Mouse (Mus musculus) stomach, postnatal 0 days (tissue): ENCODE data around the gene Sox30. TPM values are rescaled to one million over a fixed set of nuclear protein-coding genes. Genes with fewer than 3 reads are reported as not detected.

Experiments
- ATAC-seq: fragments of 200-750 bp; cut with Nextera tagmentation; 2 replicates; pipeline ENCODE4 v1.8.0; 2017; ENCODE audit not compliant: low FRiP score, low TSS enrichment
- DNase-seq: peaks from one replicate; pipeline ENCODE4 v3.0.0-alpha.2; 2016; ENCODE audit warnings: low spot score
- H3K27ac ChIP-seq: fragments of 300-500 bp; sonication (generic); replicated peaks from 2 replicates; pipeline ENCODE4 v1.5.1; 2014; ENCODE audit warnings: mild to moderate bottlenecking, control low read depth
- H3K27me3 ChIP-seq: fragments of 300-500 bp; sonication (generic); 2 replicates; pipeline ENCODE4 v1.6.1; 2014; ENCODE audit warnings: low read length; ENCODE audit not compliant: control insufficient read depth, insufficient read depth
- H3K36me3 ChIP-seq: fragments of 300-500 bp; sonication (generic); 2 replicates; pipeline ENCODE4 v1.6.1; 2014; ENCODE audit warnings: low read length, mixed read lengths; ENCODE audit not compliant: control insufficient read depth, insufficient read depth
- H3K4me1 ChIP-seq: fragments of 300-500 bp; sonication (generic); replicated peaks from 2 replicates; pipeline ENCODE4 v1.6.1; 2014; ENCODE audit warnings: antibody characterized with exemption; ENCODE audit not compliant: control insufficient read depth, insufficient read depth
- H3K4me2 ChIP-seq: fragments of 300-500 bp; sonication (generic); replicated peaks from 2 replicates; pipeline ENCODE4 v1.6.1; 2014; ENCODE audit warnings: low read depth, mild to moderate bottlenecking, control low read depth, moderate library complexity
- H3K4me3 ChIP-seq: fragments of 300-500 bp; sonication (generic); 2 replicates; pipeline ENCODE4 v1.5.1; 2014; ENCODE audit warnings: low read depth, low read length, control low read depth
- H3K9ac ChIP-seq: fragments of 300-500 bp; sonication (generic); 2 replicates; pipeline ENCODE4 v1.6.1; 2014; ENCODE audit warnings: mild to moderate bottlenecking, low read length, control low read depth, mixed read lengths
- H3K9me3 ChIP-seq: fragments of 300-500 bp; sonication (generic); 2 replicates; pipeline ENCODE4 v1.6.1; 2016; ENCODE audit warnings: low read length; ENCODE audit not compliant: control insufficient read depth
- CTCF ChIP-seq: IDR thresholded peaks from 2 replicates; pipeline ENCODE4 v1.5.1; 2016; ENCODE audit warnings: antibody characterized with exemption, low read depth, mild to moderate bottlenecking, moderate library complexity
- EP300 ChIP-seq: optimal IDR thresholded peaks from 2 replicates; pipeline ENCODE3; 2016; ENCODE audit warnings: antibody characterized with exemption
- WGBS: fragments of 180-500 bp; shearing (Covaris S2); extraction: QIAGEN DNeasy Blood & Tissue Kit; methylation state at CpG from one replicate; pipeline ENCODE4 v1.1.7; 2014; 5-methylcytosine and 5-hydroxymethylcytosine counted together
- polyA plus RNA-seq: library from polyadenylated mRNA; unstranded; fragments of >200 nt; fragmentation: Nextera tagmentation; extraction: Ambion mirVana; gene quantifications from 2 replicates; pipeline ENCODE4 v1.2.1, GENCODE M21; 2015

Sox30 gene
- polyA plus RNA-seq, 1 experiment from 2014 or later, result 0.17 TPM

DNA sequence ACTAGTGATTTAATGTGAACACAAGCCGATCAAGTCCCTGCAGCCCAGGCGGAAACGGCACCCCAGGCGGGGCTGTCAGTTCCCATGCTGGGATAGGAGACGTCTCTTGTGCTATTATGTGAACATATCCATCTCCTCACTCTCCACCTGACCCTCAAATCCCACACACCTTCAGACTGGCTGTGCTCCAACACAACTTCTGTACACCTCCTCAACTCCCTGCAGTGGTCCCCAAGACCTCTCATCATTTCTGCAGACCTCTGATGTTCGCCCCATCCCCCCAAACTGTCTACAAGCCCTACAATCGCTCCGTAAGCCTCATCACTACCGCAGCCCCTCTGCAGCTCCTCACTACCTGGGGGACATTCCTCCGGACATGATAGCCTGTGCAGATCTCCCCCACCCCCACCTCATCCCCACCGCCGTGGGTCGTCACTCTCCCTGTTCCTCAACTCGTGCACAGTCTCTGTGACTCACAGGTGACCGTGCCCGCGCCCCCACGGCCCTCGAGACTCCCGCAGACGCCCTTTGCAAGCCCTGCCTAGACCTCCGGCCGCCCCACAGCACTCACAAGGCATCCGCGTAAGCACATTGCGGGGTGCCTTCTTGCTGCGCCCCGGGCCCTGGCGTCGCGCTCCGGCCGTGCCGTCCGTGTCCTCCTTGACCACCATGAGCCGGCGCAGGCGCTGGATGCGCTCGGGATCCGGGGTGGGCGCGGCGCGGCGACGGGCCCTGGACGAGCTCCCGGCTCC is 36.0 kb upstream of the Sox30 start:
- Histone ChIP-seq H3K27me3 (no peaks in the 10 kb centered on the region), H3K27ac (peak overlapping the region; percentile 30; the same call in 1 of the 2 replicates), H3K4me1 (no peaks in the 10 kb centered on the region), H3K4me3 (peak overlapping the region; percentile 87), H3K9ac (peak overlapping the region; percentile 84), H3K4me2 (peak overlapping the region; percentile 97), H3K36me3 (no peaks in the 10 kb centered on the region), H3K9me3 (no peaks in the 10 kb centered on the region)
- DNase-seq (peak; percentile 43), ATAC-seq (peak; percentile 60)
- under 1% methylated on average over 47 of the region's 49 CpGs for WGBS
- TF ChIP-seq EP300, result no peak

DNA sequence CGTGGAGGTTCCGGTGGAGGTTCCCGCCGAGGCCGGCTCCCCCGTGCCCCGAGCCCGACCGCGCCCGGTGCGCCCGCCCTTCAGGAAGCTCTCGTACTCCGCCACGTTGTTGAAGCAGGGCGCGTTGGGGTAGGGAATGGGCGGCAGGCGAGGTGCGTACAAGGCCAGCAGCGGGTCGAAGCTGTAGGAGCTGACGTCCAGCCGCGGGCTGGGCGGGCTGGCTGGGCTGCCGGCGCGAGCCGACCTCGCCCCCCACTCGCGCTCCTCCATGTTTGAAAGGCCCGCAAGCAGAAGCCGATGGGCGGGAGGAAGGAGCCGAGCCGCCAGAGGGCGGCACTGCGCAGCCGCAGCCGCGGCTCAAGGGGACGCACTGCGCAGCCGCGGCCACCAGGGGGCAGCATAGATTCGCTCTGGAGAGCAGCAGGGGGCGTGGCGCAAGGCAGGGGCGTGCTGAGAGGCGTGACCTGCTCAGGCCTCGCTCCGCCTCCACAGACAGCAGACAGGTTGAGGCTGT is 35.4 kb upstream of the Sox30 start, which contains the start of gene Lsm11:
TSS of gene Lsm11 (minus strand) at position 293 of the 514 bp plus-strand sequence.
- Histone ChIP-seq H3K9ac (peak within 1 kb of the TSS; percentile 84), H3K4me1 (no peaks in the 10 kb centered on the region), H3K27me3 (no peaks in the 10 kb centered on the region), H3K9me3 (no peaks in the 10 kb centered on the region), H3K4me2 (peak within 1 kb of the TSS; percentile 97), H3K36me3 (peaks cover 2% of the 10 kb centered on the region; the same call in 1 of the 2 replicates), H3K27ac (peak within 1 kb of the TSS; percentile 30; the same call in 1 of the 2 replicates), H3K4me3 (peak within 1 kb of the TSS; percentile 87)
- under 1% methylated on average over 34 of the region's 55 CpGs for WGBS
- DNase-seq (peak; percentile 98), ATAC-seq (peak; percentile 93)
- TF ChIP-seq EP300 (no peak), CTCF (peak; percentile 100)

DNA sequence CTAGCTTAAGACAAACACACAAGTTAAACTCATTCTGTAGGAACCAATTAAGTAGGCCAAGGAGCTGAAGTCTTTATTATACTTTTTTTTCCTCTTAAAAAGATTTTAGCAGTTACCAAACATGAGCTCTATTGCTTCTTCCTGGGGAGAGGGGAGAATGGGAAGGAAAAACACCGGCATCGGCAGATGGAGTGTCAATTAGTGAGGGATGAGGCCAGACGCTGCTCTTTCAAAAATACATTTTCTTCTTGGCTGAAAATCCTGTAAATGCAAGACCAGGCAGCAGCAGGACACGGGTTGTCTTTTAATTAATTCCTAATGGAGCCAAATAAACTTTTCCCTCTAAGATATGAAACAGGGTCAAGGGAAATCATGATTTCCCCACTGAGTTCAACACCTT is 33.3 kb upstream of the Sox30 start:
- no peak for TF ChIP-seq CTCF
- TF ChIP-seq EP300, result no peak
- Histone ChIP-seq H3K27ac (no peak overlapping the region), H3K27me3 (no peaks in the 10 kb centered on the region), H3K4me3 (no peak overlapping the region), H3K36me3 (peaks cover 6% of the 10 kb centered on the region), H3K9ac (no peak overlapping the region), H3K4me1 (no peaks in the 10 kb centered on the region), H3K9me3 (no peaks in the 10 kb centered on the region), H3K4me2 (no peak overlapping the region)
- WGBS, result 74% methylated on average over 4 of the region's 4 CpGs
- ATAC-seq, result no peak
- no peak for DNase-seq

DNA sequence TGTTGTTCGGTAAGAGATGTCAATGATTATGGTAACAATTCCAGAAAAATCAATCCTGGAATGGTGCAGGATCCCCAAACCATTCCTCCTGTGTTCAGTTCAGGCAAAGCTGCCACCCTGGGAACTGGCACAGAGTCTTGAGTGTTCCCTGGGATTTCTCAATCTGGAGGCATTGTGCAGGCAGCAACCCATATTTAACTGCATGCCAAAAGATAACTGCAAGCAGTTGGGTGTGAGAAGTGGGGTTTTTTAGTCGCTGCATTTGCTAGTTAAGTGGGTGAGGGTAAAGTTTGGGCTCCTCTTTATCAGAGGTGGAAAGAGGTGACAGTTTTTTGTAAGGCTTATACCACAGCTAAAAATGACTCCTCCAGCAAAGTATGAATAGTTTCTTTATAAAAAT is 32.6 kb upstream of the Sox30 start:
- ATAC-seq, result no peak
- Histone ChIP-seq H3K4me1 (no peaks in the 10 kb centered on the region), H3K27ac (no peak overlapping the region), H3K36me3 (peaks cover 6% of the 10 kb centered on the region), H3K27me3 (no peaks in the 10 kb centered on the region), H3K4me3 (no peak overlapping the region), H3K9me3 (no peaks in the 10 kb centered on the region), H3K4me2 (no peak overlapping the region), H3K9ac (no peak overlapping the region)
- 88% methylated on average over 2 of the region's 2 CpGs for WGBS
- TF ChIP-seq CTCF (no peak), EP300 (no peak)
- DNase-seq, result no peak

DNA sequence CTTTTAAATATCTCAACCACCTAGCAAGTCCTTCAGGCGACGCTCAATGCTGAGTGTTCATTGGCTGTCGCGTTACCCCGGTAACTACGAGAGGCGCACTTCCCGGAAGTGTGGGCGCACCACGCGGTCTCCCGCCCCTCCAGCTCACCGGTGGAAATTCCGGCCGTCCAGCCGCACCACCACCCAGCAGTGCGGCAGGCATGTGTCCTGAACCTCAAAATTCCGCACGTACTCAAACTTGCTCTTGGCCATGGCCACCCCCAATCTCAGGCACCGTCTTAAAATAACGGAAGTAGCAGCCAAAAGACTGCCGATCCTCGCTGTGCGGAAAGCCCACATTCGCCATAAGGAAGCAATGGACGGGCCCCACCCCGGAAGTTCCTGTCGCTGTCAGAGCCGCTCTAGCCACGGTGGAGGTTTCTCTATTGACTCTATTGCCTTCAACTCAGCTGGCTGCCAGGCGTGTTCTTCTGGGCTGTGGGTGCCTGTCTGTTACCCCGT is 24.9 kb upstream of the Sox30 start, which contains the start of gene Thg1l:
TSS of gene Thg1l (minus strand) at position 368 of the 501 bp plus-strand sequence.
- WGBS, result under 1% methylated on average over 32 of the region's 32 CpGs
- DNase-seq (peak; percentile 93), ATAC-seq (peak; percentile 99)
- Histone ChIP-seq H3K36me3 (no peaks in the 10 kb centered on the region; the same call in 1 of the 2 replicates), H3K9ac (peak within 1 kb of the TSS; percentile 50), H3K4me1 (no peaks in the 10 kb centered on the region), H3K27me3 (no peaks in the 10 kb centered on the region), H3K9me3 (no peaks in the 10 kb centered on the region), H3K4me3 (peak within 1 kb of the TSS; percentile 55), H3K4me2 (peak within 1 kb of the TSS; percentile 47), H3K27ac (peak within 1 kb of the TSS; percentile 49; the same call in 1 of the 2 replicates)
- peak; percentile 2; the same call in 1 of the 2 replicates for TF ChIP-seq CTCF
- TF ChIP-seq EP300, result peak; percentile 36

DNA sequence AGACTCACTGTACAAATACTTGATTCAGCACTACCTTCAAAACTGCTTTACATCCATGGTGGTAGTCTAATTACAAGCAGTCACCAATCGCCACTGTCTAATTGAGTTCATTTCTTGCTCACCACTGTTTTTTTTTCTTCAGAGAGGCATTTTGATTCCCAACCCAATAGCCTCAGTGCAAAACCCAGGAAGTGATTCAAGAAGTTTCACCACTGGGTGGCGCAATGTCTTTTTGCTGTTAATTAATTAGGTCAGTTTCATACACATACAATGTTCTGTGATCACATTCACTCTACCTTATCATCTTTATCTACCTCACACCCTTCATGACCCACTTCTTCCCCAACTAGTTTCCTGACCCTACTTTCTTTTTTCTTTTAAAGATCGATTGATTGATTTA is 20.5 kb upstream of the Sox30 start:
- H3K4me2 ChIP-seq, result no peak overlapping the region
- TF ChIP-seq CTCF (peak; percentile 63), EP300 (no peak)
- 82% methylated on average over 3 of the region's 3 CpGs for WGBS

More for the DNA sequence above, 20.5 kb upstream of the Sox30 start:
- Histone ChIP-seq H3K27me3 (no peaks in the 10 kb centered on the region), H3K36me3 (no peaks in the 10 kb centered on the region), H3K27ac (no peak overlapping the region), H3K4me3 (no peak overlapping the region), H3K9me3 (no peaks in the 10 kb centered on the region), H3K4me1 (no peaks in the 10 kb centered on the region), H3K9ac (no peak overlapping the region)
- no peak for ATAC-seq
- DNase-seq, result peak; percentile 32
